Mouse (Mus musculus) heart, postnatal 0 days (tissue): ENCODE data around the gene T.

ENCODE experiments used
- CTCF ChIP-seq: IDR thresholded peaks from 2 replicates; pipeline ENCODE4 v1.5.1; 2016; ENCODE audit warnings: antibody characterized with exemption, control low read depth, low read depth
- EP300 ChIP-seq: IDR thresholded peaks from 2 replicates; pipeline ENCODE4 v1.6.1; 2016; ENCODE audit warnings: antibody characterized with exemption, low read depth

GRCm38 (mm10) chr17:8408589-8409295, 25.5 kb upstream of the T start:
- TF ChIP-seq CTCF, result no peak
- TF ChIP-seq EP300, result no peak
